Mouse (Mus musculus): ENCODE data around the gene 1700021F05Rik.

Gene 1700021F05Rik

GRCm38 (mm10) chr10:43540442-43541152 lies at the start of gene 1700021F05Rik:
TSS of gene 1700021F05Rik (minus strand) at chr10:43540994.
- peak; percentile 97 for DNase-seq (ENCODE audit: low read depth, low spot score)

- no peak for DNase-seq (ENCODE audit: low read depth, low spot score)
These were observed 47.8 kb upstream of the 1700021F05Rik start for GRCm38 (mm10) chr10:43588470-43589177.

- DNase-seq (ENCODE audit: low read depth, low spot score), result no peak
These were observed 43.7 kb upstream of the 1700021F05Rik start for GRCm38 (mm10) chr10:43584538-43584937.

- DNase-seq (ENCODE audit: low read depth, low spot score), result no peak
These were observed 40.5 kb upstream of the 1700021F05Rik start for GRCm38 (mm10) chr10:43581260-43581659.

DNA sequence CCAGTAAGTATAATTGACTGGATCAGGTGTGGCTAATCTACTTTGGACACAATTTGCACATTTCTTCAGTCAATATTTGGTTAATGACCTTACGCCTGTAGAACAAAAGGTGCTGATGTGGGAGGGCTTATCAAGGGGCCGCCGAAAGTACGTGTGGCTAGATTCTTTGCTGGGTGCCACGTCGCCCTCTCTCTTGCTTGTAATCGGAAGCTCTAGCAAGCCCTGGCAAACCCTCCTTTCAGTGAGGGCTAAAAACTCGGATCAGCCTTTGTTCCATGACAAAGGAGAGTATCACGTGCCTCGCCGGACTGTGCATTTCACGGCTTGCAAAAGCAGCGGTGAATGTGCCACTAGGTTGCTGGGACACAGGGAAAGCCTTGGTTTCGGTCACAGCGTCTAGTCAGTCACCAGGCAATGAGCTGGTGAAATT lies 39.9 kb upstream of the 1700021F05Rik start:
- peak; percentile 87 for DNase-seq (ENCODE audit: low read depth, low spot score)

DNA sequence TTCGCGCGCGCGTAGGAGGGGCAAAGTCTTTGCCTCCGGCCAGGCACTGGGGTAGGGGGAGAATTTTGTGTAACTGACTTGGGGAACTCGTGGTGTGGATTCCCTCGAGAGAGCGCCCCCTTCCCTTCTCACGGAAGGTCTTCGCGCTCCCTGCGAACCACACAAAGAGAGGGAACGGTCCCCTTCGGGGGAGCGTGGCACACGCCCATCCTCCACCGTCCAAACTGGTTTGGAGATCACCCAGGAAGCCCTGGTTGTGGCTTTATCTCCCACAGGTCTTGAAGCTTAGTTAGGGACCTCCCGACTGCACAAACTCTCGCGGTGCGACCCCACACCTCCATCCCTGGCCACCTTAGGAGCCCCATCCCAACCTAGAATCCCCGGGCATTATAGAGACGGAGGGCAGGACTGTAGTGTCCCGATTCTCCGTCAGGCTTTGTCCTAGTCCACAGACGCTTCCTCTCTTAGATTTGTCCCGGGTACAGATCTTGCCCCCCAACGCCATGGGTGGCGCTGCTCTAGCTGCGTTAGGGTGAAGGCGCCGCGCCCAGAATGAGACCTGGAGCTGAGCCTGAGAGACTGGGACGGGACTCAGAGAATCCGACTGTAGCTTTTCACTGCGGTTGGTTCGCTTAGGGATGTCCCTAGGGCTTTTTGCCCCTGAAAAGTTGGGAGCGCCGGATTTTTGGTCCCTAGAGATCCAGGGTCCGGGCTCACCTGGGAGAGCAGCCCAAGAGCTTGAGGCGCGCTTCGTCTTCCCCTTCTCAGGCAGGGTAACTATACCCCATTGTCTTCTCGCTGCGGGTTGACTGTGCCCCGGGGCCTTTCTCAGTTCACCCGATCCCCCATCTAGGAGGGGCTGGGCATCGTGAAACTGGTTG lies 38.8 kb upstream of the 1700021F05Rik start:
- DNase-seq (ENCODE audit: low read depth, low spot score), result peak; percentile 72

DNA sequence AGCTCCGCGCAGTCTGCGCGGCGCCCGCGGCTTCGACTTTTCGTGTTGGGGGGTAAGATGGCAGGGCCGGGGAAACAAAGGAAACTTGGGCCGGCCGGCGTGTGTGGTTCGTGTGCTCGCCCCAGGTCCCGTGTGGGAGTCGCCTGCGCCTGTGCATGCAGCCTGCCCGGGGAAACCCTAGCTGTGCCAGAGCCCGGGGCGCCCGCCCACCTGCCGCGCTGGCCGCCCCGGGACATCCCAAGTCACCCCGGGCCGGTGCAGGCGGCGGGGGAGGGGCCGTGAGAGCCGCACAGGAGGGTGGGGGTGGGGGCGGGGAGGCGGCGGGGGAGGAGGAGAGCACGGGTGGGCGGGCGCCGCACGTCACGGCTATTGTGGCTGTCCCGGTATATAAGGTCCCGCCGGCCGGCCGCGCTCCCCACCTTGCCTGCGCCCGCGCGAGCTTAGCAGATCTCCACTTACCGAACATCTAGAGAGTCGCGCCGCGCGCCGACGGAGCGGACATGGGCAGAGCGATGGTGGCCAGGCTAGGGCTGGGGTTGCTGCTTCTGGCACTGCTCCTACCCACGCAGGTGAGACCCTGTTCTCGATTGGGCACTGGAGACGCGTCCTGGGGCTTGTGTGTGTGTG lies 38.1 kb upstream of the 1700021F05Rik start:
- DNase-seq (ENCODE audit: low read depth, low spot score), result peak; percentile 85

GRCm38 (mm10) chr10:43578366-43578753 lies 37.6 kb upstream of the 1700021F05Rik start:
- peak; percentile 79 for DNase-seq (ENCODE audit: low read depth, low spot score)

DNA sequence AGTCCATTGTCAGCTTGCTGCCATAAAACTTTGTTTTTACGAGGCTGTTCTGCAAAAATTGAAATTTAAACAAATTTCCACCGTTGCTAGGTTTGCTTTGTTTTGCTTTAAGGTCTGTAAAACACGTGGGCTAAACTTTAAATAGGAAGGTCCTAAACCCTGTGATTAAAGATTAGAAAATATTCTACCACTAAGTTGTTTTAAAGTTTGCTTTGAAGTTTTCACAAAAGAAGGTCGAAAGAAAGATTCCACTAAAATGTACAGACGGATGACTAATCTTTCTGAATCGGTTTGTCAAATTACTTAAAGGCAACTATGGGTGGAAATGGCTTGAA lies 37.2 kb upstream of the 1700021F05Rik start, which contains the start of gene Cd24a:
Gene Cd24a, plus strand, starts transcription at position 288 of the 335 bp plus-strand sequence.
- DNase-seq (ENCODE audit: low read depth, low spot score), result no peak

- DNase-seq (ENCODE audit: low read depth, low spot score), result peak; percentile 70
These were observed 36.7 kb upstream of the 1700021F05Rik start for GRCm38 (mm10) chr10:43577299-43577996.

DNA sequence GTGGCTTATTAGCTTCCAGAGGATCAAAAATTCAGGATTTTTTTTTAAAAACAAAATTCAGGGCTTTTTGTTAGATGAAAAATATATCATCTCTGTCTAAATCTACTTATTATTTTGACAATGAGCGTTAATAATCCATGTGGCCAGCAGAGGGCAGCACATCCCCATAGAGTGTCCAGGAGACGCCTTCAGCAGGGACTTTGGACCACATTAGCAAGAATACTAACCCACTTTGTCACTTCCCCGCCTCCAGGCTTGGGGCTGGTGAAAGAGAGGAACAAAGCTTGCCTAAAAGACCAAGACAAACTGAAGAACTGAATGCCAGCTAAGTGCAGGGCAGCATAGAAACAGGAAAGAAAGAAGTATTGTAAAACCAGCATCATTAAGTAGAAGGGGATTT lies 34.2 kb upstream of the 1700021F05Rik start:
- peak; percentile 85 for DNase-seq (ENCODE audit: low read depth, low spot score)

- no peak for DNase-seq (ENCODE audit: low read depth, low spot score)
These were observed 33.6 kb upstream of the 1700021F05Rik start for GRCm38 (mm10) chr10:43574352-43574751.

GRCm38 (mm10) chr10:43561311-43561710 lies 20.5 kb upstream of the 1700021F05Rik start:
- DNase-seq (ENCODE audit: low read depth, low spot score), result no peak

GRCm38 (mm10) chr10:43560765-43561164 lies 20.0 kb upstream of the 1700021F05Rik start:
- no peak for DNase-seq (ENCODE audit: low read depth, low spot score)

GRCm38 (mm10) chr10:43559313-43559712 lies 18.5 kb upstream of the 1700021F05Rik start:
- DNase-seq (ENCODE audit: low read depth, low spot score), result no peak

GRCm38 (mm10) chr10:43557630-43558165 lies 16.9 kb upstream of the 1700021F05Rik start:
- DNase-seq (ENCODE audit: low read depth, low spot score), result no peak

GRCm38 (mm10) chr10:43551388-43551787 lies 10.6 kb upstream of the 1700021F05Rik start:
- DNase-seq (ENCODE audit: low read depth, low spot score), result no peak

- no peak for DNase-seq (ENCODE audit: low read depth, low spot score)
These were observed 10.1 kb upstream of the 1700021F05Rik start for GRCm38 (mm10) chr10:43550923-43551322.

- no peak for DNase-seq (ENCODE audit: low read depth, low spot score)
These were observed 8.6 kb upstream of the 1700021F05Rik start for GRCm38 (mm10) chr10:43549411-43549810.

GRCm38 (mm10) chr10:43541153-43541544 lies 355 bp upstream of the 1700021F05Rik start:
- DNase-seq (ENCODE audit: low read depth, low spot score), result no peak

All from forelimb bud, embryonic 11.5 days (tissue).